Mouse (Mus musculus): ENCODE data around the gene Epha3.

GRCm38 (mm10) chr16:63808991-63809390 is 55.0 kb downstream of the Epha3 start:
- no peak for TF ChIP-seq ZC3H11A (IDR thresholded peaks at IDR 0.05; ENCODE audit: borderline replicate concordance, low read depth, low read length)
- TF ChIP-seq CHD2 (IDR thresholded peaks at IDR 0.05; ENCODE audit: low read depth, low read length): no peak
- no peak for TF ChIP-seq MAFK (IDR thresholded peaks at IDR 0.05; ENCODE audit: insufficient read depth, low read depth, low read length)
- no peak for TF ChIP-seq ZNF384 (IDR thresholded peaks at IDR 0.05; ENCODE audit: low read depth, low read length)
- no peak for TF ChIP-seq HCFC1 (IDR thresholded peaks at IDR 0.05; ENCODE audit: borderline replicate concordance, insufficient read depth, low read length)

All from ES-E14 (cell line).